Mouse (Mus musculus): Measurements from ENCODE around the gene Colca2. TPM values are rescaled to one million over a fixed set of nuclear protein-coding genes. Genes with fewer than 3 reads are reported as not detected.

The Colca2 gene
- polyA plus RNA-seq (2015; fragmentation: Nextera tagmentation; extraction: Ambion mirVana): 0.70 and 1.1 TPM in 2 replicates

- WGBS: under 1% methylated on average over 53 of the region's 53 CpGs
Observed at GRCm38 (mm10) chr9:51278500-51279381, at the start of gene Colca2. TSS of gene Colca2 (minus strand) at chr9:51278569.

GRCm38 (mm10) chr9:51327555-51327903, 49.2 kb upstream of the Colca2 start:
- Histone ChIP-seq H3K4me3 (no peak overlapping the region), H3K9ac (replicated peaks) (no peak overlapping the region), H3K27me3 (no peaks in the 10 kb centered on the region), H3K27ac (replicated peaks) (no peak overlapping the region), H3K36me3 (no peaks in the 10 kb centered on the region), H3K4me2 (replicated peaks) (no peak overlapping the region), H3K4me1 (no peaks in the 10 kb centered on the region), H3K9me3 (no peaks in the 10 kb centered on the region)
- 82% methylated on average over 5 of the region's 5 CpGs for WGBS
- ATAC-seq (replicated peaks): no peak

More at GRCm38 (mm10) chr9:51278500-51279381, at the start of gene Colca2:
- Histone ChIP-seq H3K36me3 (no peaks in the 10 kb centered on the region), H3K9me3 (no peaks in the 10 kb centered on the region), H3K9ac (replicated peaks) (peak within 1 kb of the TSS; percentile 50), H3K4me3 (peak within 1 kb of the TSS; percentile 47), H3K4me2 (replicated peaks) (peak within 1 kb of the TSS; percentile 89), H3K4me1 (peaks cover 14% of the 10 kb centered on the region), H3K27ac (replicated peaks) (no peak within 1 kb of the TSS), H3K27me3 (peaks cover 7% of the 10 kb centered on the region; the same call in 1 of the 2 replicates)
- ATAC-seq (replicated peaks): peak; percentile 96

- Histone ChIP-seq H3K27me3 (no peaks in the 10 kb centered on the region), H3K36me3 (no peaks in the 10 kb centered on the region), H3K4me2 (replicated peaks) (no peak overlapping the region), H3K4me1 (no peaks in the 10 kb centered on the region), H3K27ac (replicated peaks) (no peak overlapping the region), H3K9me3 (no peaks in the 10 kb centered on the region), H3K9ac (replicated peaks) (no peak overlapping the region), H3K4me3 (no peak overlapping the region)
- ATAC-seq (replicated peaks): no peak
- 85% methylated on average over 11 of the region's 11 CpGs for WGBS
Observed at GRCm38 (mm10) chr9:51326619-51327554, 48.5 kb upstream of the Colca2 start.

- Histone ChIP-seq H3K4me2 (replicated peaks) (no peak overlapping the region), H3K27me3 (no peaks in the 10 kb centered on the region), H3K4me3 (no peak overlapping the region), H3K9ac (replicated peaks) (no peak overlapping the region), H3K9me3 (no peaks in the 10 kb centered on the region), H3K36me3 (no peaks in the 10 kb centered on the region), H3K27ac (replicated peaks) (no peak overlapping the region), H3K4me1 (no peaks in the 10 kb centered on the region)
- ATAC-seq (replicated peaks): no peak
- 90% methylated on average over 7 of the region's 7 CpGs for WGBS
Observed at GRCm38 (mm10) chr9:51324406-51325065, 46.2 kb upstream of the Colca2 start.

GRCm38 (mm10) chr9:51320096-51320495, 41.7 kb upstream of the Colca2 start:
- Histone ChIP-seq H3K9me3 (no peaks in the 10 kb centered on the region), H3K27me3 (no peaks in the 10 kb centered on the region), H3K9ac (replicated peaks) (no peak overlapping the region), H3K4me1 (no peaks in the 10 kb centered on the region), H3K4me2 (replicated peaks) (no peak overlapping the region), H3K27ac (replicated peaks) (no peak overlapping the region), H3K4me3 (no peak overlapping the region), H3K36me3 (no peaks in the 10 kb centered on the region)
- no peak for ATAC-seq (replicated peaks)
- WGBS: 98% methylated on average over 1 of the region's 1 CpGs

GRCm38 (mm10) chr9:51318246-51318645, 39.9 kb upstream of the Colca2 start:
- Histone ChIP-seq H3K27me3 (no peaks in the 10 kb centered on the region), H3K4me2 (replicated peaks) (no peak overlapping the region), H3K4me3 (no peak overlapping the region), H3K4me1 (peaks cover 6% of the 10 kb centered on the region; the same call in 1 of the 2 replicates), H3K9me3 (no peaks in the 10 kb centered on the region), H3K27ac (replicated peaks) (no peak overlapping the region), H3K9ac (replicated peaks) (no peak overlapping the region), H3K36me3 (no peaks in the 10 kb centered on the region)
- 80% methylated on average over 4 of the region's 4 CpGs for WGBS
- ATAC-seq (replicated peaks): no peak

GRCm38 (mm10) chr9:51317322-51317721, 39.0 kb upstream of the Colca2 start:
- 92% methylated on average over 4 of the region's 4 CpGs for WGBS
- ATAC-seq (replicated peaks): no peak
- Histone ChIP-seq H3K4me1 (peaks cover 9% of the 10 kb centered on the region), H3K36me3 (no peaks in the 10 kb centered on the region), H3K4me2 (replicated peaks) (no peak overlapping the region), H3K9ac (replicated peaks) (no peak overlapping the region), H3K27ac (replicated peaks) (no peak overlapping the region), H3K4me3 (no peak overlapping the region), H3K27me3 (no peaks in the 10 kb centered on the region), H3K9me3 (no peaks in the 10 kb centered on the region)

- no peaks in the 10 kb centered on the region for H3K27me3 ChIP-seq
- WGBS: 83% methylated on average over 6 of the region's 6 CpGs
- no peaks in the 10 kb centered on the region for H3K9me3 ChIP-seq
- ATAC-seq (replicated peaks): no peak
- no peaks in the 10 kb centered on the region for H3K36me3 ChIP-seq
- H3K9ac ChIP-seq (replicated peaks): no peak overlapping the region
- H3K4me2 ChIP-seq (replicated peaks): no peak overlapping the region
- H3K27ac ChIP-seq (replicated peaks): no peak overlapping the region
- H3K4me1 ChIP-seq: peaks cover 9% of the 10 kb centered on the region
- no peak overlapping the region for H3K4me3 ChIP-seq
Observed at GRCm38 (mm10) chr9:51315402-51316063, 37.2 kb upstream of the Colca2 start.

- ATAC-seq (replicated peaks): peak; percentile 78
- Histone ChIP-seq H3K27me3 (no peaks in the 10 kb centered on the region), H3K4me2 (replicated peaks) (no peak overlapping the region), H3K4me3 (no peak overlapping the region), H3K4me1 (peaks cover 9% of the 10 kb centered on the region), H3K36me3 (no peaks in the 10 kb centered on the region), H3K9me3 (no peaks in the 10 kb centered on the region), H3K9ac (replicated peaks) (no peak overlapping the region), H3K27ac (replicated peaks) (peak overlapping the region; percentile 32; the same call in 1 of the 2 replicates)
- WGBS: 57% methylated on average over 18 of the region's 18 CpGs
Observed at GRCm38 (mm10) chr9:51312554-51313317, 34.4 kb upstream of the Colca2 start.

GRCm38 (mm10) chr9:51310515-51310914, 32.1 kb upstream of the Colca2 start:
- H3K4me1 ChIP-seq: peaks cover 14% of the 10 kb centered on the region
- no peaks in the 10 kb centered on the region for H3K36me3 ChIP-seq
- no peak overlapping the region for H3K9ac ChIP-seq (replicated peaks)
- H3K27ac ChIP-seq (replicated peaks): no peak overlapping the region
- WGBS: 87% methylated on average over 7 of the region's 7 CpGs
- no peak overlapping the region for H3K4me3 ChIP-seq
- H3K27me3 ChIP-seq: no peaks in the 10 kb centered on the region
- no peak for ATAC-seq (replicated peaks)
- no peaks in the 10 kb centered on the region for H3K9me3 ChIP-seq
- H3K4me2 ChIP-seq (replicated peaks): no peak overlapping the region

- H3K9ac ChIP-seq (replicated peaks): no peak overlapping the region
- H3K27ac ChIP-seq (replicated peaks): no peak overlapping the region
- H3K4me1 ChIP-seq: peaks cover 19% of the 10 kb centered on the region; the same call in 1 of the 2 replicates
- no peaks in the 10 kb centered on the region for H3K27me3 ChIP-seq
- WGBS: 79% methylated on average over 3 of the region's 3 CpGs
- H3K36me3 ChIP-seq: no peaks in the 10 kb centered on the region
- no peak overlapping the region for H3K4me2 ChIP-seq (replicated peaks)
- no peak overlapping the region for H3K4me3 ChIP-seq
- H3K9me3 ChIP-seq: no peaks in the 10 kb centered on the region
- no peak for ATAC-seq (replicated peaks)
Observed at GRCm38 (mm10) chr9:51306351-51306750, 28.0 kb upstream of the Colca2 start.

Measured in forebrain, embryonic 15.5 days (tissue).